Mouse (Mus musculus) adrenal gland, postnatal 25 days (tissue): ENCODE results near the gene Phgr1. TPM values are rescaled to one million over a fixed set of nuclear protein-coding genes. Genes with fewer than 3 reads are reported as not detected.

Experiments used
- DNase-seq: peaks from one replicate; pipeline ENCODE4 v3.0.0; 2021; ENCODE audit warnings: mixed read lengths
- total RNA-seq: library from RNA; stranded (reverse); gene quantifications from 2 replicates; pipeline ENCODE4 v1.2.3, GENCODE M21; 2021

The Phgr1 gene
- total RNA-seq, 1 experiment from 2014 or later, result not detected

GRCm38 (mm10) chr2:118824396-118824795, 51.8 kb downstream of the Phgr1 start:
- no peak for DNase-seq

Other genes with a start within 250 kb of the Phgr1 start
- gene Bmf, start 223.1 kb upstream of the Phgr1 start, total RNA-seq, result 13.6 and 24.0 TPM in 2 replicates
- 10.6 and 12.8 TPM in 2 replicates for gene Bub1b, start 174.6 kb upstream of the Phgr1 start, total RNA-seq
- 22.6 and 23.1 TPM in 2 replicates for gene Pak6, start 109.5 kb upstream of the Phgr1 start, total RNA-seq
- 0.27 and 0.67 TPM in 2 replicates for gene Ankrd63, start 68.8 kb upstream of the Phgr1 start, total RNA-seq
- 0.76 and 2.1 TPM in 2 replicates for gene Plcb2, start 44.3 kb upstream of the Phgr1 start, total RNA-seq
- gene Inafm2, start 27.0 kb upstream of the Phgr1 start, total RNA-seq, result 33.9 and 37.3 TPM in 2 replicates
- gene Ccdc9b, start 10.1 kb upstream of the Phgr1 start, total RNA-seq, result 6.1 and 8.1 TPM in 2 replicates
- gene Disp2, start 7.0 kb downstream of the Phgr1 start, total RNA-seq, result 23.0 and 37.8 TPM in 2 replicates
- 7.6 and 10.7 TPM in 2 replicates for gene Knstrn, start 41.2 kb downstream of the Phgr1 start, total RNA-seq
- gene Ivd, start 89.2 kb downstream of the Phgr1 start, total RNA-seq, result 342 and 470 TPM in 2 replicates
- 42.6 and 54.4 TPM in 2 replicates for gene Bahd1, start 127.6 kb downstream of the Phgr1 start, total RNA-seq
- gene Chst14, start 153.7 kb downstream of the Phgr1 start, total RNA-seq, result 12.6 and 19.1 TPM in 2 replicates